Mouse (Mus musculus): Measurements from ENCODE around the gene Tmem14c. TPM values are rescaled to one million over a fixed set of nuclear protein-coding genes. Genes with fewer than 3 reads are reported as not detected.

Gene Tmem14c
- polyA plus RNA-seq, 1 experiment from 2014 or later, result 130 TPM

- Histone ChIP-seq H3K4me1 (ENCODE audit: control insufficient read depth, insufficient read depth, low read length) (peaks cover 12% of the 10 kb centered on the region; the same call in 1 of the 2 replicates), H3K36me3 (ENCODE audit: control insufficient read depth, insufficient read depth, low read length) (peaks cover 16% of the 10 kb centered on the region), H3K9ac (replicated peaks; ENCODE audit: low read length) (peak within 1 kb of the TSS; percentile 80), H3K4me2 (ENCODE audit: low read length) (peak within 1 kb of the TSS; percentile 74), H3K27ac (replicated peaks; ENCODE audit: low read depth, low read length) (peak within 1 kb of the TSS; percentile 95), H3K4me3 (replicated peaks; ENCODE audit: low read depth, low read length) (peak within 1 kb of the TSS; percentile 90), H3K27me3 (ENCODE audit: control insufficient read depth, insufficient read depth, low read length) (no peaks in the 10 kb centered on the region), H3K9me3 (ENCODE audit: control insufficient read depth, low read length) (no peaks in the 10 kb centered on the region)
- ATAC-seq (ENCODE audit: low FRiP score, low TSS enrichment) (peak; percentile 97), DNase-seq (peak; percentile 96)
- under 1% methylated on average over 58 of the region's 58 CpGs for WGBS
Observed at GRCm38 (mm10) chr13:41000926-41001639, 15.0 kb upstream of the Tmem14c start, which contains the start of gene Pak1ip1. Gene Pak1ip1 (plus strand): TSS chr13:41001023.

GRCm38 (mm10) chr13:41002001-41002400, 14.1 kb upstream of the Tmem14c start:
- Histone ChIP-seq H3K27ac (replicated peaks; ENCODE audit: low read depth, low read length) (no peak overlapping the region), H3K9me3 (ENCODE audit: control insufficient read depth, low read length) (no peaks in the 10 kb centered on the region), H3K4me3 (replicated peaks; ENCODE audit: low read depth, low read length) (peak overlapping the region; percentile 90), H3K4me1 (ENCODE audit: control insufficient read depth, insufficient read depth, low read length) (peaks cover 12% of the 10 kb centered on the region; the same call in 1 of the 2 replicates), H3K36me3 (ENCODE audit: control insufficient read depth, insufficient read depth, low read length) (peaks cover 20% of the 10 kb centered on the region), H3K27me3 (ENCODE audit: control insufficient read depth, insufficient read depth, low read length) (no peaks in the 10 kb centered on the region), H3K4me2 (ENCODE audit: low read length) (peak overlapping the region; percentile 74), H3K9ac (replicated peaks; ENCODE audit: low read length) (no peak overlapping the region)
- DNase-seq (no peak), ATAC-seq (ENCODE audit: low FRiP score, low TSS enrichment) (no peak)
- WGBS, result 89% methylated on average over 5 of the region's 5 CpGs

GRCm38 (mm10) chr13:41006244-41006643, 9.8 kb upstream of the Tmem14c start:
- DNase-seq (no peak), ATAC-seq (ENCODE audit: low FRiP score, low TSS enrichment) (no peak)
- Histone ChIP-seq H3K9ac (replicated peaks; ENCODE audit: low read length) (no peak overlapping the region), H3K27ac (replicated peaks; ENCODE audit: low read depth, low read length) (no peak overlapping the region), H3K4me2 (ENCODE audit: low read length) (no peak overlapping the region), H3K27me3 (ENCODE audit: control insufficient read depth, insufficient read depth, low read length) (no peaks in the 10 kb centered on the region), H3K4me1 (ENCODE audit: control insufficient read depth, insufficient read depth, low read length) (peaks cover 8% of the 10 kb centered on the region; the same call in 1 of the 2 replicates), H3K4me3 (replicated peaks; ENCODE audit: low read depth, low read length) (no peak overlapping the region), H3K9me3 (ENCODE audit: control insufficient read depth, low read length) (no peaks in the 10 kb centered on the region), H3K36me3 (ENCODE audit: control insufficient read depth, insufficient read depth, low read length) (peaks cover 62% of the 10 kb centered on the region)
- WGBS, result 98% methylated on average over 4 of the region's 4 CpGs

GRCm38 (mm10) chr13:41008271-41008670, 7.8 kb upstream of the Tmem14c start:
- ATAC-seq (ENCODE audit: low FRiP score, low TSS enrichment) (no peak), DNase-seq (no peak)
- Histone ChIP-seq H3K27ac (replicated peaks; ENCODE audit: low read depth, low read length) (no peak overlapping the region), H3K4me2 (ENCODE audit: low read length) (no peak overlapping the region), H3K4me1 (ENCODE audit: control insufficient read depth, insufficient read depth, low read length) (no peaks in the 10 kb centered on the region), H3K27me3 (ENCODE audit: control insufficient read depth, insufficient read depth, low read length) (no peaks in the 10 kb centered on the region), H3K4me3 (replicated peaks; ENCODE audit: low read depth, low read length) (no peak overlapping the region), H3K9ac (replicated peaks; ENCODE audit: low read length) (no peak overlapping the region), H3K9me3 (ENCODE audit: control insufficient read depth, low read length) (no peaks in the 10 kb centered on the region), H3K36me3 (ENCODE audit: control insufficient read depth, insufficient read depth, low read length) (peaks cover 82% of the 10 kb centered on the region)
- whole genome bisulfite sequencing, result 95% methylated on average over 10 of the region's 10 CpGs

GRCm38 (mm10) chr13:41008946-41009345, 7.1 kb upstream of the Tmem14c start:
- DNase-seq (no peak), ATAC-seq (ENCODE audit: low FRiP score, low TSS enrichment) (no peak)
- Histone ChIP-seq H3K9me3 (ENCODE audit: control insufficient read depth, low read length) (no peaks in the 10 kb centered on the region), H3K4me3 (replicated peaks; ENCODE audit: low read depth, low read length) (no peak overlapping the region), H3K27ac (replicated peaks; ENCODE audit: low read depth, low read length) (no peak overlapping the region), H3K27me3 (ENCODE audit: control insufficient read depth, insufficient read depth, low read length) (no peaks in the 10 kb centered on the region), H3K4me2 (ENCODE audit: low read length) (no peak overlapping the region), H3K9ac (replicated peaks; ENCODE audit: low read length) (no peak overlapping the region), H3K4me1 (ENCODE audit: control insufficient read depth, insufficient read depth, low read length) (no peaks in the 10 kb centered on the region), H3K36me3 (ENCODE audit: control insufficient read depth, insufficient read depth, low read length) (peaks cover 82% of the 10 kb centered on the region)
- 85% methylated on average over 8 of the region's 8 CpGs for WGBS

- peaks cover 33% of the 10 kb centered on the region for H3K36me3 ChIP-seq (ENCODE audit: control insufficient read depth, insufficient read depth, low read length)
- peak overlapping the region; percentile 69 for H3K9ac ChIP-seq (replicated peaks; ENCODE audit: low read length)
- H3K27me3 ChIP-seq (ENCODE audit: control insufficient read depth, insufficient read depth, low read length), result no peaks in the 10 kb centered on the region
- H3K4me1 ChIP-seq (ENCODE audit: control insufficient read depth, insufficient read depth, low read length), result peaks cover 16% of the 10 kb centered on the region
- H3K27ac ChIP-seq (replicated peaks; ENCODE audit: low read depth, low read length), result peak overlapping the region; percentile 81; the same call in 1 of the 2 replicates
- 43% methylated on average over 12 of the region's 12 CpGs for WGBS
- peak overlapping the region; percentile 67 for H3K4me3 ChIP-seq (replicated peaks; ENCODE audit: low read depth, low read length)
- DNase-seq (no peak), ATAC-seq (ENCODE audit: low FRiP score, low TSS enrichment) (no peak)
- H3K9me3 ChIP-seq (ENCODE audit: control insufficient read depth, low read length), result no peaks in the 10 kb centered on the region
- H3K4me2 ChIP-seq (ENCODE audit: low read length), result peak overlapping the region; percentile 78
Observed at GRCm38 (mm10) chr13:41016797-41017405, 809 bp downstream of the Tmem14c start.

- no peak overlapping the region for H3K9ac ChIP-seq (replicated peaks; ENCODE audit: low read length)
- H3K27me3 ChIP-seq (ENCODE audit: control insufficient read depth, insufficient read depth, low read length), result no peaks in the 10 kb centered on the region
- peaks cover 27% of the 10 kb centered on the region for H3K36me3 ChIP-seq (ENCODE audit: control insufficient read depth, insufficient read depth, low read length)
- no peak overlapping the region for H3K27ac ChIP-seq (replicated peaks; ENCODE audit: low read depth, low read length)
- WGBS, result 86% methylated on average over 4 of the region's 4 CpGs
- H3K4me1 ChIP-seq (ENCODE audit: control insufficient read depth, insufficient read depth, low read length), result peaks cover 16% of the 10 kb centered on the region
- no peak overlapping the region for H3K4me3 ChIP-seq (replicated peaks; ENCODE audit: low read depth, low read length)
- ATAC-seq (ENCODE audit: low FRiP score, low TSS enrichment) (no peak), DNase-seq (no peak)
- no peak overlapping the region for H3K4me2 ChIP-seq (ENCODE audit: low read length)
- no peaks in the 10 kb centered on the region for H3K9me3 ChIP-seq (ENCODE audit: control insufficient read depth, low read length)
Observed at GRCm38 (mm10) chr13:41017832-41018231, 1.7 kb downstream of the Tmem14c start.

GRCm38 (mm10) chr13:41018236-41018635, 2.1 kb downstream of the Tmem14c start:
- Histone ChIP-seq H3K36me3 (ENCODE audit: control insufficient read depth, insufficient read depth, low read length) (peaks cover 23% of the 10 kb centered on the region), H3K9ac (replicated peaks; ENCODE audit: low read length) (no peak overlapping the region), H3K4me3 (replicated peaks; ENCODE audit: low read depth, low read length) (no peak overlapping the region), H3K4me2 (ENCODE audit: low read length) (no peak overlapping the region), H3K4me1 (ENCODE audit: control insufficient read depth, insufficient read depth, low read length) (peaks cover 16% of the 10 kb centered on the region), H3K27me3 (ENCODE audit: control insufficient read depth, insufficient read depth, low read length) (no peaks in the 10 kb centered on the region), H3K27ac (replicated peaks; ENCODE audit: low read depth, low read length) (no peak overlapping the region), H3K9me3 (ENCODE audit: control insufficient read depth, low read length) (no peaks in the 10 kb centered on the region)
- ATAC-seq (ENCODE audit: low FRiP score, low TSS enrichment), result no peak
- 98% methylated on average over 9 of the region's 9 CpGs for WGBS
- DNase-seq, result no peak
